Mouse (Mus musculus) heart, postnatal 25 days (tissue): ENCODE measurements at regions not wholly inside any gene's neighbourhood (a gene's known extent, or its start where the extent isn't known, plus 50 kb on each side); places are given as distances from the start of the nearest gene placed in this dataset.

Experiments used
- DNase-seq: peaks from one replicate; pipeline ENCODE4 v3.0.0; 2022; ENCODE audit warnings: low spot score
- intact Hi-C: fragments of 180-260 bp; cut with DNase I; formaldehyde crosslinking; loops from one replicate; pipeline ENCODE4 v1.15.1; 2025

DNA sequence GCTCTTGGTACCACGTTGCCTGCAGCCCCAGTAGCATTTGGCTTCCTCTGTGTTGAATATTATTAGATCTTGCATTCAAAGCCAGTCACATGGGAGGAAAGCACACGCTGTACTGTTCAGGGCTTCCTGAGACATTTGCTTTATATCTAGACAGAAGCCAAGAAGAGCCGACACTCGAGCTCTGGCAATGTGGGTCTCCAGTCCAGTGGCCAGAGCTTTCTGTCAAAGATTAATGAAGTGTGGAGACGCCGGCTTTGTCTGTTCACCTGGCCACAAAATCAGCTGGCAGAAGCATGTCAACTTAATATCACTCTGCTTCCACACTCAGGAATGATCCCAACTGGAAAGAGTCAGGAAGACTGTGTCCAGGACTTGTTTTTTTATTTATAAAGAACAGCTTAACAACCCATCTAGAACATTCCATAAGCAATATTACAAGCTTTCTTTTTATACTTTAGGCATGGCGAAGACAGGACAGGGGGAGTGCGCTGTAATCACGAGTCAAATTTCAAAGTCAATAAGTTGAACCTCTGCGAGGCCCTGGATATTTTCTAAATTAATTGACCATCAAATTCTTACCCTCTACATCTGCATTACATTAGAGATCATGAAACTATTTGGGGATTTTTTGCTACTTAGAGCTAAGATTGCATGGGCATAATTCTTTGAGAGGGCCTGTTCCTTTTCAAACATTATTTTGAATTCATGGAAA is 214.3 kb upstream of the F930015N05Rik start:
- intact Hi-C loops, result no loop called here
- peak; percentile 20 for DNase-seq

- intact Hi-C loops, result no loop called here
- peak; percentile 7 for DNase-seq
Observed at GRCm38 (mm10) chr11:64652811-64653210, 216.4 kb upstream of the F930015N05Rik start.

DNA sequence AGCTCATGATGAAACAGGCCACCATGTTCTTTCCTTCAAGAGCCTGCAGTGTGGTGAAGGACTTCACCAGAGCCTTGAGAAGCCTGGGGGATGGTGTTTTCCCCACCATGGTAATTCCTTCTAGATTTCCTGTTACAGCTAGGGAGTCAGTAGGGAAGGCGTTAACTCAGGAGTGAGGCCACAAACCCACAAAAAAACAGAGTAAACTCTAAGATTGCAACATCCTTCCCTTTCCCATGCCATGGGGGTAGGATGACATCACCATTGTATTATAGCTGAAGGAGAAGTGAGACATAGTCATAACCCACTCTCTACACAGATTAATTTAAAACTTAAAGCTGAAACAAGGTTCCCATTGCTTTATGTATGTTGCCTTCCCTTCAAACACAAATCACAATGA is 218.7 kb upstream of the F930015N05Rik start:
- intact Hi-C loops, result no loop called here
- no peak for DNase-seq

- intact Hi-C loops, result no loop called here
- DNase-seq, result no peak
Observed at GRCm38 (mm10) chr11:64663166-64663565, 226.7 kb upstream of the F930015N05Rik start.

- no peak for DNase-seq
- intact Hi-C loops, result no loop called here
Observed at GRCm38 (mm10) chr11:64667010-64667409, 230.6 kb upstream of the F930015N05Rik start.

GRCm38 (mm10) chr11:64667521-64667920 is 231.1 kb upstream of the F930015N05Rik start:
- intact Hi-C loops, result no loop called here
- DNase-seq, result no peak

DNA sequence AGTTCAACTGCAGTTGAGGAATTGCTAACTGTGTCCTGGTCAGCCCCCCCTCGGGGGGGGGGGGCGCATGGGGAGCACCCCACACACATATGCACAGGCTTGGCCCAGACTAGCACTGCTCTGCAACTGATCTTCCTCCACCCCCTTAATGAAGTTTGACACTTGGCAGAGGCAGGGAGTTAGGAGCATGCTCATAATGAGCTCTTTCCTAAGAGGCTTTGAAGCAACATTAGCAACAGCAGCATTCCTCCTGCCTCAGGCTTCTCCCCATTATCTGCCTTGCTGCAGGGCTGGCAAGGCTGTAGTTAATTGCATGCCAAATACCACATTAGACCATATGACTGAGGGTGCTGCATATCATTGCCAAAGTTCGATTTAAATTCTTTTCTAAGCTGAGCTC is 235.4 kb upstream of the F930015N05Rik start:
- DNase-seq, result no peak
- intact Hi-C loops, result no loop called here

DNA sequence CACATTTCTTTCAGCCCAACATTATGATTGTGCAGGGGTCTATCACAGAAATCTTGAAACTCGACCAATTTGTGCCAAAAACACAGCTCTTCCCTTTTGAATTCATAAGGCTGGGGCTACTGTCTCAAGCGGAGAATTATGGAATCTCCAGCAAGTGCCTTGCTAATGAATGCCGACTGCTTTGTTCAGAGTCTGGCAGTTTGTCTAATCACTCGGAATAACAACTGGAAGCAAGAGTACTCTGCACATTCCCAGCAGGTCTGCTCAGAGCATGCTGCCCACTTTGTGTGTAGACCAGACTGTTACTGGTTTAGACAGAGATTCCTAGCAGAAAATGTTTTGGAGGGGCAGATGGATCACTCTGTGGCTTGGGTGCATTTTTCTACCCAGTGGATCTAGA is 237.1 kb upstream of the F930015N05Rik start:
- DNase-seq, result no peak
- intact Hi-C loops, result no loop called here

DNA sequence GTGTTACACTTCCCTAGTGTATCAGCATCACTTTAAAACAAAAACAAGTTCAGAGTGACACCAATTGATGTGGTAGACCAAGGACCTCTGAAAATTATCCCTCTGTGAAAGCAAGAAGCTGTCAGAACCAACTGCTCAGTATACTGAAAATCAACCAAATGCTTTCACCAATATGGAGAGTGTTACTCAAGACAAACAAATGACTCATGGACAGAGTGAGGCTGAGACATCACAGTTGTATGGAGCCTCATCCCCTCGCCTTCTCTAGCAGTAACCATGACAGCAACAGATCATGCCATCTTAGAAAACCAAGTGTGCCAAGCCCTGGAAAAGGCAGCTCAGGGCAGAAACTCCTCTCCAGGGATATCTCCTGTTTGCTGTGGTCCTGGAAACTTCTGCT is 267.3 kb upstream of the F930015N05Rik start:
- no peak for DNase-seq
- intact Hi-C loops, result no loop called here

GRCm38 (mm10) chr11:64711801-64712200 is 267.0 kb upstream of the Elac2 start:
- intact Hi-C loops, result no loop called here
- DNase-seq, result no peak

- no peak for DNase-seq
- intact Hi-C loops, result loop anchor here (5.0 kb wide), 2 partner anchors 278 to 1313 kb away; partner anchors contain the start of genes F930015N05Rik and Hs3st3a1
Observed at GRCm38 (mm10) chr11:64715182-64715581, 263.7 kb upstream of the Elac2 start.

DNA sequence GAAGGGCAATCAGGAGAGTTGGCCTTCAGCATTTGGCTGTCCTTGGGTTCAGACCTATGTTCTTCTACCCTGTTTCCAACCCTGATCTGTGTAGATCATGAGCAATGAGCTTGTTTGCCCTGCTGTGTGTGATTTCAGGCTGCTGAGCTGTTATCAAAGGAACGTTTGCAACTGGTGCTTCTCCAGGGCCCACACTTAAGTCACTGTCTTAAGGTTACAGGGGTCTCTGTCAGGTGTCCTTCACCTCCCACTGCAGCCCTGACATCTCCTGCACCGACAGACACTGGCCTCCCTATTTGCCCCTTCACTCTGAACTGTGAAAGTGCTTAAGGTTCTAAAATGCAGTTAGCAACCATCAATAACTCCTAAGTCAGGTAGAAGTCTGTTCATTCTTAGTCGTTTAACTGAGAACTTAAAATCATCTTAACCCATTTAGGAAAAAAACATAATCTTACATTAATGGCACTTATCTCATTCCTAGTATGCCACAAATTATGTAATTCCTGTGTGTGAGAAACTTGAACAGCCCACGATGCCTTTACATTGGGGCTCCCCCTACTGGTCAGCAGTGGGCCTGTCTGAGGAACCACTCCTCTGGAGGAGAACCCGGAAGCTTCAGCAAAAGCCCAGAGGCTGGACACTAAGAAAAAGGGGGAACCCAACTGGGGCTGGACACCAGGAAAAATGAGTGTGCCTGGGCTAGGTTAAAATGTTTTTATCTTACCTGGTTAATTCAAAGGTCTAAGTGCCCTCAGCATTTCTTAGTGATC is 260.3 kb upstream of the Elac2 start:
- peak; percentile 46 for DNase-seq
- intact Hi-C loops, result loop anchor here (1.0 to 5.0 kb wide), 3 partner anchors 281 to 1316 kb away; partner anchors contain the start of genes F930015N05Rik and Hs3st3a1

GRCm38 (mm10) chr11:64726249-64726648 is 252.6 kb upstream of the Elac2 start:
- DNase-seq, result no peak
- intact Hi-C loops, result no loop called here

- no peak for DNase-seq
- intact Hi-C loops, result no loop called here
Observed at GRCm38 (mm10) chr11:64727841-64728421, 250.9 kb upstream of the Elac2 start.

- DNase-seq, result no peak
- intact Hi-C loops, result no loop called here
Observed at GRCm38 (mm10) chr11:64738948-64739347, 239.9 kb upstream of the Elac2 start.

GRCm38 (mm10) chr11:64743753-64744152 is 235.1 kb upstream of the Elac2 start:
- intact Hi-C loops, result no loop called here
- no peak for DNase-seq

DNA sequence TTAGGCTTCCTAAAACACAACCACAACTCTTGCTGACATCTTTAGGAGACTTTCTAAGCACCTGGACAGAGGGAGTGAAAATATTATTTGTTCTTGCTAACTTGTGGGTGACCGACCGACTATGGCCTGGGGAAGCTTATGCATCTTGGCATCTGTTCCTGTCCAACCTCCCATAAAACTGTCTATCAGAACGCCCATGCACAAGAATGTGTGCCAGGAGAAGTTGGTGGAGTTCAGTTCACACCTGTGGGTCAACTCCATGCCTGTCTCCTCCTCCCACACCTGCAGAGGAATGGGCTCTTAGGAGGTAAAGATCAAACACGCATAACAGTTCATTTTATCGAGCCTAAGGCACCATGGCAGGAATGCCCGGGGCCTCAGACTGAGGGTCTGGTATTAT is 232.7 kb upstream of the Elac2 start:
- intact Hi-C loops, result no loop called here
- no peak for DNase-seq

DNA sequence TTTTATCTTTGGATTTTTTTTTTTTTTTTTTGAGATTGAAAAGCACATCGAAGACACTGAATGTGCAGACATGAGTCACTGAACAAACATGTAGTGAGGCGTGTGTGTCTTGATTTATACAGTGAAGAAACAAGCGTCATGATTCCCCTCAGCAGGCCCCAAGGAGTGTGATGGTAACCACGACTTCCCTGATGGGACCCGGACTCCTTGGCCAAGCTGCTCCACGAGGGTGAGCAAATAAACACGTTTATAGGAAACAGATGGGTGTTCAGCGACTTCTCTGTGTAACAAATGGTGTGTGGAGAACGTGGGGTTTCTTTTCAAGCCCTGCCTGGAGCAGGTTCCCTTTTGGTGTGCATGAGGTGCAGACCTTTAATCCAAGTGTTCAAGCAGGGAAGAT is 228.9 kb upstream of the Elac2 start:
- no peak for DNase-seq
- intact Hi-C loops, result no loop called here

- DNase-seq, result no peak
- intact Hi-C loops, result no loop called here
Observed at GRCm38 (mm10) chr11:64752299-64752698, 226.5 kb upstream of the Elac2 start.

- intact Hi-C loops, result no loop called here
- no peak for DNase-seq
Observed at GRCm38 (mm10) chr11:64752816-64753215, 226.0 kb upstream of the Elac2 start.

DNA sequence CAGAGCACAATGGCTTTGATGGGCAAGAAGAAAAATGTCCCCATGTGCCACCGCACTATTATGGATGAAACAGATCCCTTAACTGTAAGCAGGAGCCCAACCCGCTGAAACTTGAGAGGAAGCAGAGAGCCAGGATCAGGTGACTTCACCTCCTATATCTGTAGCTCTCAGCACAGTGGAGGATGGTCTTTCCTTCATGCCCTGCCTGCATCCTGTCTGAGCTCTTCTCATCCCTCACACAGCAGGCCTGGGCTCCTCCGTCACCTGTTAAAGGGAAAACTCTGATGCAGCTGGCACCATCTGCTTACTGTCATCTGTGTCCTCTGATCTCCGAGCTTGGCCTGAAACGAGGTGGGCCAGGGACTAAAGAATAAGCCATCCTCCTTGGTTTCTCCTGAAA is 224.8 kb upstream of the Elac2 start:
- no peak for DNase-seq
- intact Hi-C loops, result no loop called here
